Mouse (Mus musculus) embryonic facial prominence, embryonic 12.5 days (tissue): Measurements from ENCODE around the gene Rsg1. TPM values are rescaled to one million over a fixed set of nuclear protein-coding genes. Genes with fewer than 3 reads are reported as not detected.

Experiments used
- ATAC-seq: fragments of 200-750 bp; cut with Nextera tagmentation; 2 replicates; pipeline ENCODE4 v1.8.0; 2017; ENCODE audit not compliant: insufficient number of reproducible peaks, insufficient read depth, low FRiP score, low TSS enrichment
- H3K27ac ChIP-seq: fragments of 300-500 bp; sonication (generic); 2 replicates; pipeline ENCODE4 v1.5.1; 2016; ENCODE audit warnings: mild to moderate bottlenecking
- H3K27me3 ChIP-seq: fragments of 300-500 bp; sonication (generic); 2 replicates; pipeline ENCODE4 v1.6.1; 2016; ENCODE audit warnings: mild to moderate bottlenecking, moderate library complexity
- H3K36me3 ChIP-seq: fragments of 300-500 bp; sonication (generic); 2 replicates; pipeline ENCODE4 v1.6.1; 2016; ENCODE audit warnings: mild to moderate bottlenecking
- H3K4me1 ChIP-seq: fragments of 300-500 bp; sonication (generic); 2 replicates; pipeline ENCODE4 v1.6.1; 2016
- H3K4me2 ChIP-seq: fragments of 300-500 bp; sonication (generic); replicated peaks from 2 replicates; pipeline ENCODE4 v1.6.1; 2016; ENCODE audit warnings: mild to moderate bottlenecking, moderate library complexity
- H3K4me3 ChIP-seq: fragments of 300-500 bp; sonication (generic); 2 replicates; pipeline ENCODE4 v1.5.1; 2016; ENCODE audit warnings: mild to moderate bottlenecking
- H3K9ac ChIP-seq: fragments of 300-500 bp; sonication (generic); 2 replicates; pipeline ENCODE4 v1.6.1; 2016; ENCODE audit warnings: mild to moderate bottlenecking, moderate library complexity
- H3K9me3 ChIP-seq: fragments of 300-500 bp; sonication (generic); 2 replicates; pipeline ENCODE4 v1.6.1; 2016; ENCODE audit warnings: mild to moderate bottlenecking, moderate library complexity
- WGBS: fragments of 180-500 bp; shearing (Covaris S2); methylation state at CpG from one replicate; pipeline ENCODE4 v1.1.7; 2016; 5-methylcytosine and 5-hydroxymethylcytosine counted together
- polyA plus RNA-seq: library from polyadenylated mRNA; unstranded; fragments of >200 nt; fragmentation: Nextera tagmentation; extraction: Ambion mirVana; gene quantifications from 2 replicates; pipeline ENCODE4 v1.2.1, GENCODE M21; 2016

Gene Rsg1
- polyA plus RNA-seq, 1 experiment from 2014 or later: 8.6 TPM

DNA sequence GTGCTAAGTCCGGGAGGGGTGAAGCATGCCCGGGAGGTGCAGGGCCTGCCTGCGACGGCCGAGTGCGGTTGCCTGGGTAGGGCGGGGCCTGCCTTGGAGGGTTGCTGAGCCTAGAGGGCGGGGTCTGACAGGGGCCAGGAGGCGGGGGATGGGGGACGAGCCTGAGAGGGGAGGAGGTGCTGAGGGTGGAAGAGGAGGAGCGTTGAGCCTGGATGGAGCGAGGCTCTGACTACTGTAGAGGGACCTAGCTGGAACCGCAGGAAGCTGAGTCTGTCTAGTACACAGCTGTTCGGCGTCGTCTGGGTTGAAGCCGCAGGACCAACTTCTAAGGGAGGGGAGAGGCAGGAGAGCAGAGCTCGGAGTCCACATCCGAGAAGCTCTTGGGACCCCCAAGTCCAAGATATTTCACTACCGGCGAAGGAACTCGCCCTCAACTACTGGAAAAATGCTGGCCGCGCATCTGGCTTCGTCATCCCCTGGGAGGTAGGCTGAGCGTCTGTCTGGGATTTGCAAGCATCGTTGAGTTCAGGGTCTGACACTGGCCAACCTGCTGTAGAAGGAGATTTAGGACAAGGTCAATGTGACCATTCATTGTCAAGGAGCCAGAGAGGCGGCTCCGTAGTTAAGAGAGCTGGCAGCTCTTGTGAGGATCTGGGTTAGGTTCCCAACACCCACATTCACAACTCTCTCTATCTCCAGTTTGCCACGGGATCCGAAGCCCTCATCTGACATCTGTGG lies 25.8 kb downstream of the Rsg1 start, which contains the start of gene Arhgef19:
Gene Arhgef19 (plus strand): TSS at position 112 of the 738 bp plus-strand sequence.
- peak within 1 kb of the TSS; percentile 71 for H3K4me2 ChIP-seq
- H3K4me3 ChIP-seq: peak within 1 kb of the TSS; percentile 39
- peaks cover 31% of the 10 kb centered on the region for H3K4me1 ChIP-seq
- H3K27me3 ChIP-seq: peaks cover 71% of the 10 kb centered on the region
- no peaks in the 10 kb centered on the region for H3K9me3 ChIP-seq
- H3K9ac ChIP-seq: peak within 1 kb of the TSS; percentile 27; the same call in 1 of the 2 replicates
- 2% methylated on average over 31 of the region's 31 CpGs for whole genome bisulfite sequencing
- H3K27ac ChIP-seq: 0 out of 2 replicates have a peak within 1 kb of the TSS, but pooled peaks have one; percentile 12
- H3K36me3 ChIP-seq: no peaks in the 10 kb centered on the region
- peak; percentile 84 for ATAC-seq

DNA sequence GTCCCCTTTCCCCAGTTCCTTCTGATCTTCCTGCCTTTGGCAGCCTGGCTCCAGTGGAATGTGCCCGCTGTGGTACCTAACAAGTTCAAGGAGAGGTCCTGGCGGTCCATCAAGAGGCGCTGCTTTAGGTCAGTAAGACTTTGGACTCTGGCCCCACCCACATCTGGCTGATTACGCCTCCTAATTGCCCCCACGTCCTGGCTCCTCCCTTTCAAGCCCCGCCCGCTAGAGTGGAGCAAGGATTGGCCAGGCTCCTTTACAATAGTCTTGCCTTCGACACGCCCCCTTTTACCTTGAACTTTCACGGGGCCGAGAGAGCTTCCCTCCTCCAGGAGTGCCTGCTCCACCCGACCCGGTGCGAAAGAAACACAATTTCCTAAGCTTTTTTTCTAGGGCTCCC lies 26.9 kb downstream of the Rsg1 start:
- no peak overlapping the region for H3K4me3 ChIP-seq
- peak overlapping the region; percentile 71; the same call in 1 of the 2 replicates for H3K4me2 ChIP-seq
- no peaks in the 10 kb centered on the region for H3K9me3 ChIP-seq
- 6% methylated on average over 14 of the region's 14 CpGs for WGBS
- no peak overlapping the region for H3K9ac ChIP-seq
- H3K27ac ChIP-seq: no peak overlapping the region
- H3K4me1 ChIP-seq: peaks cover 39% of the 10 kb centered on the region
- no peak for ATAC-seq
- H3K27me3 ChIP-seq: peaks cover 81% of the 10 kb centered on the region
- no peaks in the 10 kb centered on the region for H3K36me3 ChIP-seq

GRCm38 (mm10) chr4:141241861-141242260 lies 28.1 kb downstream of the Rsg1 start:
- Histone ChIP-seq H3K9ac (no peak overlapping the region), H3K27ac (peak overlapping the region; percentile 20; the same call in 1 of the 2 replicates), H3K27me3 (peaks cover 90% of the 10 kb centered on the region), H3K4me1 (peaks cover 50% of the 10 kb centered on the region), H3K9me3 (no peaks in the 10 kb centered on the region), H3K36me3 (no peaks in the 10 kb centered on the region), H3K4me3 (0 out of 2 replicates have a peak overlapping the region, but pooled peaks have one; percentile 25), H3K4me2 (peak overlapping the region; percentile 40)
- no peak for ATAC-seq
- WGBS: 30% methylated on average over 15 of the region's 15 CpGs

DNA sequence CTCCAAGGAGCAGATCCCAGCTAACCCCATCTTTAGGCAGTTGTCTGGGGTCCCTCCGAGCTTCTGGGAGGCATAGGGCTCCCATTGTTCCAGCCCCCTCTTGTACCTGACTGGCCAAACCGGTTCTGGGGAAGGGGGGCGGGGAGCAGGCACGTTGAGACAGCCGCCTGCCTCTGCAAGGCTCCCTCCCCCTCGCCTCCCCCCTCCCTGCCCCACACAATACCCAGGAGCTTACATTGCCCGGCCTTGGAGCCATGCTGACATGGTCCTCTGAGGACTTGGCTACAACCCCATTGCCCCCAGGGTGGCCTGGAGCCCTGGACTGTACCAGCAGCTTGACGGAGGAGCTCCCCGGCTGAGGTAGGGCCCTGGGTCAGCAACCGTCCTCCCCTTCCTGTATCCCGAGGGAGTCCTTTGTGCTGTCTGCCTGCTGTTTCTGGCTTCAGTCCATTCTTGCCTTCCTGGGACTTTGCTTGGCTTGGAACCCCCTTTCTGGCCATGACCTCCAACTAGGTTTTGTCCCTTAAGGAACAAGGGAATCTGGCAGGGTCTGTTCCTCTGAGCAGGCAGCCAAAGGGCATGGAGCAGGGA lies 29.0 kb downstream of the Rsg1 start:
- Histone ChIP-seq H3K27me3 (peaks cover 92% of the 10 kb centered on the region), H3K4me3 (peak overlapping the region; percentile 25), H3K36me3 (no peaks in the 10 kb centered on the region), H3K27ac (peak overlapping the region; percentile 52; the same call in 1 of the 2 replicates), H3K4me2 (peak overlapping the region; percentile 40), H3K4me1 (peaks cover 58% of the 10 kb centered on the region), H3K9ac (peak overlapping the region; percentile 42), H3K9me3 (no peaks in the 10 kb centered on the region)
- WGBS: 5% methylated on average over 7 of the region's 11 CpGs
- ATAC-seq: peak; percentile 18; the same call in 1 of the 2 replicates

DNA sequence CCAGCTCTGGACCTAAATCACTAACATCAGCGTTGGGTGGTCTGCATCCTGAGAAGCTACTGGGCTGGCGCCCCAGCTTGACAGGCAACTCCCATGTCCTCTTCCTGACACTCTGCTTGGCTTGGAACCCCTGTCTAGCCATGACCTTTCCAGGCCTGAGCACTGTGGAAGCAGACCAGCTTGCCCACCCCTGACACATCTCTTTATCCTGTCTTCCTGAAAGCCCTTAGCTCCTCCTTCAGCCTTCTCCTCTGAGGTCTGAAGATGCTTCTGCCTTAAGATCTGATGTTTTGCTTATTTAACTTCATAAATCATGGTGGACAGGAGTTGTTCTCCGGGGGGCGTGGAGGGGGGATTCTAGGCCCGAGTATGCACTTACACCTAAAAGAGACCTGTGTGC lies 29.9 kb downstream of the Rsg1 start:
- Histone ChIP-seq H3K36me3 (no peaks in the 10 kb centered on the region), H3K27ac (no peak overlapping the region), H3K4me2 (peak overlapping the region; percentile 40), H3K4me3 (peak overlapping the region; percentile 25), H3K27me3 (peaks cover 92% of the 10 kb centered on the region), H3K9ac (no peak overlapping the region), H3K9me3 (no peaks in the 10 kb centered on the region), H3K4me1 (peaks cover 63% of the 10 kb centered on the region)
- WGBS: 61% methylated on average over 5 of the region's 5 CpGs
- no peak for ATAC-seq

DNA sequence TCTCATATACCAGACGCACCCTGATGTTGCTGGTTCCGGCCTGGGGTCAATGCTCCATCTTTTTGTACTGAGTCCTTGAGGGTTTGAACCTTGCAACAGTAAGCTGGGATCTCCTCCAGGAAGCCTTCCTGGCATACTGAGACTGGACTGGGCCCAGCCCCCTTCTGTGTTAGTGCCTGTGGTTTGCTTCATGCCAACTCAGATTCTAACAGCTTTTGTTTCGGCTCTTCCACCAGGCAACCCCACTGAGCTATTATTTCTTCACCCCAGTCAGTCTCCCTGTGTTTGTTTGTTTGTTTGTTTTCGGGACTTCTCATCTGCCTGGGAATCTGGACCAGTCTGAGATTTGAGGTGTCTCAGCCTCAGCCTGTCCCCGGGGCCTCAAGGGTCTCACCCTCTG lies 30.6 kb downstream of the Rsg1 start:
- Histone ChIP-seq H3K4me2 (peak overlapping the region; percentile 40), H3K36me3 (no peaks in the 10 kb centered on the region), H3K4me3 (peak overlapping the region; percentile 25), H3K27ac (peak overlapping the region; percentile 64; the same call in 1 of the 2 replicates), H3K9me3 (no peaks in the 10 kb centered on the region), H3K4me1 (peaks cover 56% of the 10 kb centered on the region), H3K9ac (peak overlapping the region; percentile 54; the same call in 1 of the 2 replicates), H3K27me3 (peaks cover 93% of the 10 kb centered on the region)
- 44% methylated on average over 5 of the region's 5 CpGs for WGBS
- no peak for ATAC-seq

- peak overlapping the region; percentile 25 for H3K4me3 ChIP-seq
- ATAC-seq: no peak
- H3K4me1 ChIP-seq: peaks cover 50% of the 10 kb centered on the region
Observed at GRCm38 (mm10) chr4:141244931-141245425, 31.2 kb downstream of the Rsg1 start.

DNA sequence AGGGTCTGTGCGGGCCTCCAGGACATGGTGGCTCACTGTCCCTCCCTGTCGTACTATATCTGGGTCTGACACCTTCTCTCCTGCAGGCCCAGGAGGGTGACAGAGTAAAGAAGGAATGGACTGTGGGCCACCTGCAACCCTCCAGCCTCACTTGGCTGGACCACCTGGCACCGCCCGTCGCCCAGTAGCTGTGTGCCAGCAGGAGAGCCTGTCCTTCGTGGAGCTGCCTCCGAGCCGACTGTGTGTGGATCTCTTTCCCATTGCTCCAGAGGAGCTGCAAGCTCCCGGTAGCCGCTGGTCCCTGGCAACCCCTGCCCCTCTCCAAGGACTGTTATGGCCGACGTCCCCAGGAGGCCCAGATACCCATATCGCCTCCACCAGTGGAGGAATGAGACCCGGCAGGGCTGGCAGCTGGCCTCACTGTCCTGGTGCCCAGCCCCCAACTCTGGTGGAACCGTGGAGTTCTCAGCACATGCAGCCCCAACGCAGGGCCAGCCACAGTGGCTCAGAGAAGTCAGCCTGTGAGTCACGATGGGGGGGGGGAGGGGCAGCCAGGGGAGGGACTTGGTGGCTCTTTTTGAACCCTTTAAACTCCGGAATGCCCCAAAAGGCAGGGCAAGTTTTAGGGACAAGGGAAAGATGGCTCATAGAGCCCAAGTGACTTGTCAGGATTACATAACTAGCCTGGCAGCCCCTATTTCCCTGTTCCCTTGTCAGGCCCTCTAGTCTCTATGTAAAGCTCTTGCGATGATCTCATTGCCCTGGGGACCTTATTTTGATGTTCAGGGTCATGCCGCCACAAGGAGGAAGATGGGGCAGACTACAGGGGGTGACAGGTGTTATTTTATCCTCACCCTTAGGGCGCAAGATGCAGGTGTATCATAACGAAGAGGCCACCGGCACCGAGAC lies 32.6 kb downstream of the Rsg1 start:
- H3K9ac ChIP-seq: no peak overlapping the region
- ATAC-seq: no peak
- H3K4me3 ChIP-seq: 0 out of 2 replicates have a peak overlapping the region, but pooled peaks have one; percentile 41
- H3K4me1 ChIP-seq: peaks cover 46% of the 10 kb centered on the region
- no peaks in the 10 kb centered on the region for H3K9me3 ChIP-seq
- peak overlapping the region; percentile 61 for H3K4me2 ChIP-seq
- no peak overlapping the region for H3K27ac ChIP-seq
- H3K27me3 ChIP-seq: peaks cover 91% of the 10 kb centered on the region
- H3K36me3 ChIP-seq: no peaks in the 10 kb centered on the region
- WGBS: 22% methylated on average over 24 of the region's 24 CpGs

More at GRCm38 (mm10) chr4:141244931-141245425, 31.2 kb downstream of the Rsg1 start:
- H3K27me3 ChIP-seq: peaks cover 94% of the 10 kb centered on the region
- peak overlapping the region; percentile 64 for H3K27ac ChIP-seq
- no peaks in the 10 kb centered on the region for H3K36me3 ChIP-seq
- H3K9ac ChIP-seq: peak overlapping the region; percentile 54
- no peaks in the 10 kb centered on the region for H3K9me3 ChIP-seq
- 15% methylated on average over 9 of the region's 9 CpGs for WGBS
- H3K4me2 ChIP-seq: peak overlapping the region; percentile 40

GRCm38 (mm10) chr4:141246998-141247350 lies 33.2 kb downstream of the Rsg1 start:
- peak overlapping the region; percentile 61 for H3K4me2 ChIP-seq
- 3% methylated on average over 17 of the region's 17 CpGs for WGBS
- peaks cover 45% of the 10 kb centered on the region for H3K4me1 ChIP-seq

GRCm38 (mm10) chr4:141247776-141248613 lies 34.2 kb downstream of the Rsg1 start:
- Histone ChIP-seq H3K9me3 (no peaks in the 10 kb centered on the region), H3K36me3 (no peaks in the 10 kb centered on the region), H3K9ac (peak overlapping the region; percentile 36; the same call in 1 of the 2 replicates), H3K27ac (no peak overlapping the region), H3K4me1 (peaks cover 35% of the 10 kb centered on the region), H3K27me3 (peaks cover 75% of the 10 kb centered on the region), H3K4me2 (peak overlapping the region; percentile 61), H3K4me3 (peak overlapping the region; percentile 41)
- under 1% methylated on average over 58 of the region's 60 CpGs for WGBS
- ATAC-seq: peak; percentile 49

More at GRCm38 (mm10) chr4:141246998-141247350, 33.2 kb downstream of the Rsg1 start:
- H3K4me3 ChIP-seq: peak overlapping the region; percentile 41; the same call in 1 of the 2 replicates
- no peaks in the 10 kb centered on the region for H3K36me3 ChIP-seq
- H3K9me3 ChIP-seq: no peaks in the 10 kb centered on the region
- peak overlapping the region; percentile 15; the same call in 1 of the 2 replicates for H3K9ac ChIP-seq
- no peak for ATAC-seq
- no peak overlapping the region for H3K27ac ChIP-seq
- H3K27me3 ChIP-seq: peaks cover 85% of the 10 kb centered on the region
